Mouse (Mus musculus): Measurements from ENCODE around the gene Prss37. TPM values are rescaled to one million over a fixed set of nuclear protein-coding genes. Genes with fewer than 3 reads are reported as not detected.

Prss37 gene
- polyA plus RNA-seq, 1 experiment from 2014 or later = not detected

GRCm38 (mm10) chr6:40471720-40472010, 47.6 kb downstream of the Prss37 start:
- peak overlapping the region; percentile 57 for H3K4me3 ChIP-seq (ENCODE audit: low read depth, low read length)
- DNase-seq (ENCODE audit: low spot score) (peak; percentile 59), ATAC-seq (replicated peaks; ENCODE audit: insufficient number of reproducible peaks, low FRiP score, low TSS enrichment, low read depth) (no peak)
- no peaks in the 10 kb centered on the region; the same call in 1 of the 2 replicates for H3K4me1 ChIP-seq (ENCODE audit: control insufficient read depth, insufficient read depth, low read length)
- H3K36me3 ChIP-seq (replicated peaks; ENCODE audit: control insufficient read depth, insufficient read depth, low read depth, low read length) = peaks cover 3% of the 10 kb centered on the region; the same call in 1 of the 2 replicates
- no peaks in the 10 kb centered on the region for H3K27me3 ChIP-seq (ENCODE audit: control insufficient read depth, insufficient read depth, low read length)
- H3K4me2 ChIP-seq (ENCODE audit: low read depth, low read length) = peak overlapping the region; percentile 46
- 0% methylated on average over 7 of the region's 7 CpGs for WGBS
- peak overlapping the region; percentile 89 for H3K27ac ChIP-seq (replicated peaks; ENCODE audit: low read depth, low read length)
- H3K9ac ChIP-seq (replicated peaks; ENCODE audit: low read length) = peak overlapping the region; percentile 84
- no peaks in the 10 kb centered on the region for H3K9me3 ChIP-seq (replicated peaks; ENCODE audit: control insufficient read depth, low read length)

GRCm38 (mm10) chr6:40470916-40471719, 48.2 kb downstream of the Prss37 start, which contains the start of gene Ssbp1:
Gene Ssbp1, plus strand, starts transcription at chr6:40471352.
- ATAC-seq (replicated peaks; ENCODE audit: insufficient number of reproducible peaks, low FRiP score, low TSS enrichment, low read depth) (peak; percentile 94), DNase-seq (ENCODE audit: low spot score) (peak; percentile 95)
- Histone ChIP-seq H3K4me3 (ENCODE audit: low read depth, low read length) (peak within 1 kb of the TSS; percentile 57), H3K36me3 (replicated peaks; ENCODE audit: control insufficient read depth, insufficient read depth, low read depth, low read length) (peaks cover 3% of the 10 kb centered on the region; the same call in 1 of the 2 replicates), H3K4me2 (ENCODE audit: low read depth, low read length) (peak within 1 kb of the TSS; percentile 46), H3K9me3 (replicated peaks; ENCODE audit: control insufficient read depth, low read length) (no peaks in the 10 kb centered on the region), H3K27ac (replicated peaks; ENCODE audit: low read depth, low read length) (peak within 1 kb of the TSS; percentile 89), H3K9ac (replicated peaks; ENCODE audit: low read length) (peak within 1 kb of the TSS; percentile 84), H3K4me1 (ENCODE audit: control insufficient read depth, insufficient read depth, low read length) (no peaks in the 10 kb centered on the region; the same call in 1 of the 2 replicates), H3K27me3 (ENCODE audit: control insufficient read depth, insufficient read depth, low read length) (no peaks in the 10 kb centered on the region)
- WGBS = 1% methylated on average over 54 of the region's 54 CpGs

- no peak for DNase-seq (ENCODE audit: low spot score)
- H3K27ac ChIP-seq (replicated peaks; ENCODE audit: low read depth, low read length) = no peak overlapping the region
- H3K9ac ChIP-seq (replicated peaks; ENCODE audit: low read length) = no peak overlapping the region
- H3K9me3 ChIP-seq (replicated peaks; ENCODE audit: control insufficient read depth, low read length) = no peaks in the 10 kb centered on the region
- no peaks in the 10 kb centered on the region for H3K4me1 ChIP-seq (ENCODE audit: control insufficient read depth, insufficient read depth, low read length)
- 55% methylated on average over 6 of the region's 6 CpGs for WGBS
- no peak overlapping the region for H3K4me3 ChIP-seq (ENCODE audit: low read depth, low read length)
- ATAC-seq (replicated peaks; ENCODE audit: insufficient number of reproducible peaks, low FRiP score, low TSS enrichment, low read depth) = no peak
- no peaks in the 10 kb centered on the region for H3K36me3 ChIP-seq (replicated peaks; ENCODE audit: control insufficient read depth, insufficient read depth, low read depth, low read length)
- no peaks in the 10 kb centered on the region for H3K27me3 ChIP-seq (ENCODE audit: control insufficient read depth, insufficient read depth, low read length)
- no peak overlapping the region for H3K4me2 ChIP-seq (ENCODE audit: low read depth, low read length)
These were observed 53.6 kb downstream of the Prss37 start for GRCm38 (mm10) chr6:40465710-40466109.

Other genes with a start within 250 kb of the Prss37 start
- 49.9 and 50.1 TPM in 2 replicates for gene Agk, start 194.3 kb downstream of the Prss37 start, polyA plus RNA-seq (2014; fragmentation: Nextera tagmentation; extraction: Ambion mirVana)
- gene E330009J07Rik, start 83.4 kb downstream of the Prss37 start, polyA plus RNA-seq (2014; fragmentation: Nextera tagmentation; extraction: Ambion mirVana) = 12.6 and 14.1 TPM in 2 replicates
- not detected in 2 replicates for gene Wee2, start 80.4 kb downstream of the Prss37 start, polyA plus RNA-seq (2014; fragmentation: Nextera tagmentation; extraction: Ambion mirVana)
- 174 and 202 TPM in 2 replicates for gene Ssbp1, start 48.2 kb downstream of the Prss37 start, polyA plus RNA-seq (2014; fragmentation: Nextera tagmentation; extraction: Ambion mirVana)
- not detected in 2 replicates for gene Tas2r137, start 28.3 kb downstream of the Prss37 start, polyA plus RNA-seq (2014; fragmentation: Nextera tagmentation; extraction: Ambion mirVana)
- 0.21 TPM in 1 of 2 replicates, not detected in the other for gene Tas2r108, start 26.0 kb downstream of the Prss37 start, polyA plus RNA-seq (2014; fragmentation: Nextera tagmentation; extraction: Ambion mirVana)
- 0.06 and 0.13 TPM in 2 replicates for gene Olfr461, start 35.5 kb upstream of the Prss37 start, polyA plus RNA-seq (2014; fragmentation: Nextera tagmentation; extraction: Ambion mirVana)
- not detected in 2 replicates for gene Olfr460, start 50.0 kb upstream of the Prss37 start, polyA plus RNA-seq (2014; fragmentation: Nextera tagmentation; extraction: Ambion mirVana)
- gene Clec5a, start 66.3 kb upstream of the Prss37 start, polyA plus RNA-seq (2014; fragmentation: Nextera tagmentation; extraction: Ambion mirVana) = 0.74 and 1.5 TPM in 2 replicates
- gene Tas2r138, start 93.8 kb upstream of the Prss37 start, polyA plus RNA-seq (2014; fragmentation: Nextera tagmentation; extraction: Ambion mirVana) = not detected in 2 replicates
- not detected in 2 replicates for gene Mgam, start 109.3 kb upstream of the Prss37 start, polyA plus RNA-seq (2014; fragmentation: Nextera tagmentation; extraction: Ambion mirVana)